Mouse (Mus musculus) bone marrow, adult 2 months (tissue): ENCODE data around the gene Slc12a5.

Experiments
- CTCF ChIP-seq: fragments of 200-500 bp; IDR thresholded peaks from 2 replicates; pipeline ENCODE4 v1.5.1; 2011; ENCODE audit warnings: low read length, control low read depth; ENCODE audit not compliant: control insufficient read depth, insufficient read depth
- POLR2A ChIP-seq: fragments of 200-500 bp; IDR thresholded peaks from 2 replicates; pipeline ENCODE4 v1.6.1; 2011; ENCODE audit warnings: low read depth, mild to moderate bottlenecking, control low read depth, low read length, borderline replicate concordance; ENCODE audit not compliant: control insufficient read depth

- TF ChIP-seq CTCF, result no peak
- TF ChIP-seq POLR2A, result no peak
These were observed 47.4 kb downstream of the Slc12a5 start for GRCm38 (mm10) chr2:165007986-165008385.
